Mouse (Mus musculus) thymus, adult 2 months (tissue): ENCODE results near the gene Akip1. TPM values are rescaled to one million over a fixed set of nuclear protein-coding genes. Genes with fewer than 3 reads are reported as not detected.

Source experiments
- DNase-seq: peaks from one replicate; pipeline ENCODE4 v3.0.0; 2021
- H3K27ac ChIP-seq: fragments of 200-500 bp; 2 replicates; pipeline ENCODE4 v1.5.1; 2012; ENCODE audit warnings: low read length, control low read depth; ENCODE audit not compliant: control insufficient read depth, insufficient read depth
- H3K27me3 ChIP-seq: fragments of 200-500 bp; 2 replicates; pipeline ENCODE4 v1.6.1; 2012; ENCODE audit warnings: mild to moderate bottlenecking, low read length, moderate library complexity, mixed read lengths; ENCODE audit not compliant: control insufficient read depth, insufficient read depth
- H3K36me3 ChIP-seq: fragments of 200-500 bp; 2 replicates; pipeline ENCODE4 v1.6.1; 2012; ENCODE audit warnings: mild to moderate bottlenecking, low read length, moderate library complexity; ENCODE audit not compliant: control insufficient read depth, insufficient read depth
- H3K4me1 ChIP-seq: fragments of 200-500 bp; replicated peaks from 2 replicates; pipeline ENCODE4 v1.6.1; 2012; ENCODE audit warnings: low read length; ENCODE audit not compliant: control insufficient read depth, insufficient read depth
- H3K4me3 ChIP-seq: fragments of 200-500 bp; 2 replicates; pipeline ENCODE4 v1.5.1; 2012; ENCODE audit warnings: mild to moderate bottlenecking, low read length, control low read depth, moderate library complexity; ENCODE audit not compliant: control insufficient read depth, insufficient read depth
- CTCF ChIP-seq: fragments of 200-500 bp; IDR thresholded peaks from 2 replicates; pipeline ENCODE4 v1.5.1; 2012; ENCODE audit warnings: mild to moderate bottlenecking, control low read depth, low read length, moderate library complexity, borderline replicate concordance; ENCODE audit not compliant: control insufficient read depth, poor library complexity, insufficient read depth; ENCODE audit errors: extremely low read depth
- POLR2A ChIP-seq: fragments of 200-500 bp; IDR thresholded peaks from 2 replicates; pipeline ENCODE4 v1.6.1; 2012; ENCODE audit warnings: mild to moderate bottlenecking, low read length, control low read depth, moderate library complexity; ENCODE audit not compliant: control insufficient read depth, poor library complexity, insufficient read depth; ENCODE audit errors: extremely low read depth
- whole genome bisulfite sequencing: fragments of 180-500 bp; shearing (Covaris S2); methylation state at CpG from one replicate; pipeline ENCODE4 v1.1.7; 2018; 5-methylcytosine and 5-hydroxymethylcytosine counted together
- polyA plus RNA-seq: library from polyadenylated mRNA; depleted of rRNA; stranded (reverse); fragments of >200 nt; gene quantifications from 2 replicates; pipeline ENCODE4 v1.2.3, GENCODE M21; 2012; rRNA removed

The Akip1 gene
- polyA plus RNA-seq, 1 experiment: 14.6 TPM

DNA sequence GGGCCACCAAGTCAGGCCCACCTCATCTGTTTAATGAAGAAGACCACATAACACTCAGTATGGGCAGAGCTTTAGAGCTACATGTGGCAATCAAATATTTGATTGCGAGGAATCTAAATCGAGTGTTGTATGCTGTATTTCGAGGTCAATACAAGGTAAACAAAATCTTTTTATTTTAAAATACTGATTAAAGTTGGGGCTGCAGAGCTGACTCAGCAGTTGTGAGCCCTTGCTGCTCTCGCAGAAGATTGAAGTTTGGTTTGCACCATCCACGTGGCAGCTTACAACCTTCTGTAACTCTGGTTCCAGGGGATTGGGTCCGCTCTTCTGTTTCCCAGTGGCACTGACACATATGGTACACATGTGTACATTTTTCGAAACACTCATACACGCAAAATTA is 50.5 kb downstream of the Akip1 start:
- DNase-seq: no peak
- peaks cover 6% of the 10 kb centered on the region for H3K4me1 ChIP-seq
- no peaks in the 10 kb centered on the region for H3K36me3 ChIP-seq
- TF ChIP-seq POLR2A: no peak
- no peak for TF ChIP-seq CTCF
- 98% methylated on average over 8 of the region's 8 CpGs for WGBS
- H3K4me3 ChIP-seq: no peak overlapping the region
- no peak overlapping the region for H3K27ac ChIP-seq
- H3K27me3 ChIP-seq: no peaks in the 10 kb centered on the region

DNA sequence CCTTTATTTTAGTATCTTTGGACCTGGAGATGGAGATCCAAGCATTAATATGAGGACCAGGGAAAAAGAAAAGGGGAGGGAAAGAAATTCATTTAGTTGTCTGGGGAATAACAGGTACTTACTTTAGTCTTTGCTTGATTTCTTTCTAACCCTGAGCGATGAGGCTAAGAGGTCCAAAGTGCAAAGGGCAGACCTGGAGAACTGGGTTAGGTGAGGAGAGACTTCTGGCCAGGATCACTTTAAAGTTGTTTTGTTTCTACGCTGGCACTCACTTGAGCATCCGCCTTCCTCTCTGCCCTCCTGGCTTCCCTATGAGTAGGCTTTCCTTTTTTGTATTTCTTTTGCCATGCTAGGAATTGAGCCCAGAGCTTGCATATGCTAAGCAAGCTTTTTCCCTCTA is 52.8 kb downstream of the Akip1 start:
- Histone ChIP-seq H3K27ac (no peak overlapping the region), H3K4me3 (no peak overlapping the region), H3K36me3 (no peaks in the 10 kb centered on the region), H3K27me3 (no peaks in the 10 kb centered on the region), H3K4me1 (peaks cover 6% of the 10 kb centered on the region)
- TF ChIP-seq CTCF (no peak), POLR2A (no peak)
- DNase-seq: no peak
- WGBS: 99% methylated on average over 3 of the region's 3 CpGs

Other genes with a start within 250 kb of the Akip1 start
- gene Trim66, start 195.6 kb upstream of the Akip1 start, polyA plus RNA-seq: 0.48 and 0.49 TPM in 2 replicates
- 429 and 436 TPM in 2 replicates for gene Rpl27a, start 184.5 kb upstream of the Akip1 start, polyA plus RNA-seq
- gene St5, start 85 bp upstream of the Akip1 start, polyA plus RNA-seq: 20.8 and 21.7 TPM in 2 replicates
- 0.20 and 0.43 TPM in 2 replicates for gene BC051019, start 20.2 kb downstream of the Akip1 start, polyA plus RNA-seq
- 0.70 and 1.1 TPM in 2 replicates for gene Ascl3, start 28.0 kb downstream of the Akip1 start, polyA plus RNA-seq
- 38.8 and 45.3 TPM in 2 replicates for gene Tmem9b, start 49.2 kb downstream of the Akip1 start, polyA plus RNA-seq
- 0.08 and 0.29 TPM in 2 replicates for gene Nrip3, start 78.3 kb downstream of the Akip1 start, polyA plus RNA-seq
- gene Scube2, start 162.0 kb downstream of the Akip1 start, polyA plus RNA-seq: 0.06 and 0.34 TPM in 2 replicates